Mouse (Mus musculus) left cerebral cortex, postnatal 25 days (tissue): ENCODE data around the gene Itgb3bp. TPM values are rescaled to one million over a fixed set of nuclear protein-coding genes. Genes with fewer than 3 reads are reported as not detected.

Source experiments
- DNase-seq, 2 experiments: peaks; one replicate each; pipeline ENCODE4 v3.0.0; 2022; ENCODE audit warnings: low spot score in 2 of 2, mixed read lengths in 1 of 2
- intact Hi-C: fragments of 180-260 bp; cut with DNase I; formaldehyde crosslinking; loops from one replicate; pipeline ENCODE4 v1.15.1; 2025
- total RNA-seq, 2 experiments: library from RNA; stranded (reverse); gene quantifications; 2 replicates each; pipeline ENCODE4 v1.2.3; 2021

The Itgb3bp gene
- total RNA-seq, 2 experiments from 2014 or later = 3.3 to 3.9 TPM

DNA sequence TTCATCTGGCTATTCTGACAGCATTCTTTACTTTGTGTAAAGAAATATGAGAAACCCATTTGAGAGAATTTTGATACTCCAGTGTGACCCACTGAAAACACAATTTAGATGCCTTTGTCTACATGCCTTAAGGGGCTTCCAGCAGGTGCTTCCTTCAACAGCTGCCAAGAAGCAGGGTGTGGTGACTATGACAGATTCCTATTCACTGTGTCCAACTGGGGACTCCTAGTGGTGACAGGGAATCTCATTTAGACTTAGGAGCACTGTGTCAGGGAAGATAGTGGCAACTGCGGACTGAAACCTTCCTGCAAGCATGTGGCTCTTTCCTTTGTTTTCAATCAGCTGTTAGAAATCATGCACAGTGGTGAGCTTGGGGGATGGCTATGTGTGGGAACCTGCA is 162.9 kb downstream of the Itgb3bp start:
- intact Hi-C loops = no loop called here
- DNase-seq = peak in 1 of 2 experiments; percentile 23

DNA sequence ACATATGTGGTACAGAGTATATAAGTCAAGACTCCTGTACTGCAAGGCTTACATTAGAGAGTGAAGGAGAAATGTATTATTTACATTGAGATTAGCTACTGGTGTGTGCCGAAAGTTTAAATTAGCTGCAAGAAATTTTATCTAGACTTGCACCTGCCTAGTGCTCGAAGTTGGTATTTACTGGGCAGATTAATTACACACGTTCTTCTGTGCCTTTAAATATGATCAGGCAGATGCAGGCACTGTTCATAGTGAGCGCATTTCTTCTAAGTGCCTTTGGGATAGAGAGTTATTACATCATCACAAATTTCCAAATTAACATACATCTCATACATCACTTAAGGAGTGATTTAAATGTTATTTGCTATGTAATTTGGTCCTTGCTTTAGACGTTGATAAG is 163.3 kb downstream of the Itgb3bp start:
- DNase-seq = no peak
- intact Hi-C loops = no loop called here

DNA sequence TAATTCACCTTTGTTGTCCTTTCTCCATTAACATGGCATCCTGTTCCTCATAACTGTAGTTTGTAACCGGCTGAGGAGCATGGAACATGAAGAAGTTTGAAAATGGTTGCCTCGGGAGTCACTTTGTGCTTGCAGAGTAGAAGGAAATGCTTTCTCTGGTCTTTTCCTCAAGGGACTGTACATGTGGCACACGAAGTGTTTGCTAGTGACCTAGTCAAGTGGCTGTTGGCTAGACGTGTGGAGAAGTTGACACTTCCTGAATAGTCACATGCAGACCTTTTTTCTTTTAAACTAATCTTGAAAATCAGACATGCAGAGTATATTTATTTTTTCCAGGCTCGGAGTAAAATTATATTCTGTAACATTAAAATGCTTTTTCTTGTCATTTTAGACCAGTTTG is 177.2 kb downstream of the Itgb3bp start:
- no peak for DNase-seq
- intact Hi-C loops = no loop called here

DNA sequence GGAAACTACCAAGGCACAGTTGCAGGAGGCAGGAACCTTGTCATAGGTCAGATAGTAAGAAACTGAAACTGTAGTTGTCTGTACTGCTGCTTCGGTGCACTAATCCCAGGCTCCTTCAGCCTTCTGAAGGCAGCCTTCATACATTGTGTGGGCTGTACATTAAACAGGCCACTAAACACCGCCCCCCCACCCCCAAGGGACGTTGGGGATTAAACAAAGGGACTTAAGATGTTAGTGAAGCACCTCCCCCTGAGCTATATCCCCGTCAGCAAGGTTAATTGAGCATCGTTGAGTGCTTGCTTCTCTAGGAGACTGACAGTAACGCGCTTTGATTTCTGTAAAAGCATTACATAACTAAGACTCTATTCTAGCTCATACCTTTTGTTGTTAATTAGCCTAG is 189.8 kb downstream of the Itgb3bp start:
- no peak for DNase-seq
- intact Hi-C loops = no loop called here

DNA sequence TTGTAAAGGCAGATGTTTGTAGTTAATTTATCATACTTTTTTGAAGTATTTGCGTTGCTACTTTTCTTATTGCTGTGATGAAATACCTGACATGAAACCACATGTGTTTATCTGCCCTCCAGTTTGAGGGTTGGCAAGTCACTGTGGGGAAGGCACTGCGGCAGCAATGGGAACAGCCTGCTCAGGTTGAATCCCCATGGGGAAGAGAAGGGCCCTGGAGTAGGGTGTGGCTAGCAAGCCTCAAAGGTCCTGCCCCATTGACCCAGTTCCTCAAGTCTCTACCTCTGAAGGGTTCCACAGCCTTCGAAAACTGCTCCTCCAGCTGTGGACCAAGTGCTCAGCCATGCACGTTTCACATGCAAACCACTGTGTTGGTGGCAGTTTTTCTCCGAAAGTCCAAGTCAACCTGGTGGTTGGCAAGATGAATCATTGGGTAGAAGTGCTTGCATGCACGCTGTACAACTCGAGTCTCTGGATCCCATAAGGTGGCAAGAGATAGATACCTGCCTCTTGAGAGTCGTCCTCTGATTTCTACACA is 203.6 kb downstream of the Itgb3bp start:
- DNase-seq = no peak
- intact Hi-C loops = no loop called here

DNA sequence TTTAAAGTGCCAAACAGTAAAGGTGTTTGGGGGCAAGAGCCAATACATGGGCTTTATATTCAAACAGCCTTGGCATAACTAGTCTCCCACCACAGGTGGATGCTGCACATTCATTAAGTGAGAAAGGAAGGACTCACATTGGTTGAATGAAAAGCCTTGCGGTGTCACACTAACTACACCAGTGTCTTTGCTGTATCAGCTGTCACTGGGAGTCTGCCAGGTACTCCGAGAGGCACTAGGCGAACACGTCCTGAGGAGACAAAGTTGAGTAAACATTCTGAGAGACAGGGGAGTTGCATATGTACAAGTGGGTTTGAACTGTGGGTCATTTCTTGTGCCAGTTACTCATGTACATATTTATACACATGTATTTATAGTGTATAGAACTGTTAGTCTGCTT is 205.3 kb downstream of the Itgb3bp start:
- intact Hi-C loops = no loop called here
- DNase-seq = no peak

DNA sequence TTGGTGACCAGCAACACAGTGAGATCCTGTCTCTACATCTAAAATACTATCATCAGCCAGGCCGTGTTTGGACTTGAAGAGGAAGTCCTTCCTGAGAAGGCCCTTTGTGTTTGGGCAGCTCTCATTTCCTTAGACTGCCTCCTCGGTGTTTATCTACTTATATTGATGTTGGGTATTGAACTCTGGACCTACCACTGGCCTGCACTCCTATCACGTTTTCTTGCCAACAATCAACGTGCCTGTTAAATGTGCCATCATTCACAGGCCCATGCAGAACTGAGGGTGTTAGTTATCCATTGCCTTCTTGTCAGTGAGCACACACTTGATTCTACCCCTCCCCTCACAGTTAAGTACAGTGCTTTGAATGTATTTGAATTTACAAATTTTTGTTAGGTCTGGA is 211.7 kb downstream of the Itgb3bp start:
- intact Hi-C loops = no loop called here
- no peak for DNase-seq

DNA sequence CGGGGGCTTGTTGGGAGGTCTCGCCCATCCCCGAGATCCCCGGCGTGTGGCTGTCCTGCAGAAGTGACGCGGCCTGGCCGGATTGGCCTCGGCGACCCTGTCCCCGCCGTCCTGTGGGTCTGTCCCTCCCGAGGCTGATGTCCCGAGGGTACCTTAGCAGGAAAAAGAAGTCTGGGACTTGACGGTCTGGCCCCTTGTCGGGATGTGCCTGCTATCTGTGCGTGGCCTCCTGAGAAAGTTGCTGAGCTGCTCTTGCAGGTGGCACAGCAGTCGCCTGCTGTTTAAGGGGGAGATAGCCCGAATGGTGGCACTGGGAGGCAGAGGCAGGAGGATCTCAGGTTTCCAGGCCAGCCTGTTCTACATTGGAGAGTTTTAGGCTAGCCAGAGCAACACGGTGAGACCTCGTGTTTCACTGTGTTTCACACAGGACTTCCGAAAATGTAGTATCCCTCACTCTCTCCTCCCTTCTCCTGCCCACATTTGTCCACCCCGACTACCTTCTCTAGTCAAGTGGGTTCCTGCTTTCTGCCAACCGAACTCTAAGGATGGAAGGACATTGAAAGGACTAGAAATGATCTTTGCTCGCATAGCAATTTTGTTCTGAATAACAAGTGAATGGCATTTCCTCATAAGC is 213.7 kb downstream of the Itgb3bp start:
- intact Hi-C loops = no loop called here
- DNase-seq = no peak

Other genes with a start within 250 kb of the Itgb3bp start
- 10 to 100 TPM in 1 of 2 experiments, 1 to 10 TPM in 1; 8.9 to 10.4 TPM for gene Alg6, start 214.1 kb downstream of the Itgb3bp start, total RNA-seq
- 1 to 10 TPM; 4.4 to 5.5 TPM for gene Efcab7, start 100.6 kb downstream of the Itgb3bp start, total RNA-seq
- 10 to 100 TPM; 50.4 to 52.2 TPM for gene Pgm1, start 399 bp downstream of the Itgb3bp start, total RNA-seq
- 1 to 10 TPM in 1 of 2 experiments, under 1 TPM in 1; 0.69 to 1.0 TPM for gene Ror1, start 166.0 kb upstream of the Itgb3bp start, total RNA-seq